ENCODE assay signal across 14 mouse cellular contexts in the genomic region with DNA sequence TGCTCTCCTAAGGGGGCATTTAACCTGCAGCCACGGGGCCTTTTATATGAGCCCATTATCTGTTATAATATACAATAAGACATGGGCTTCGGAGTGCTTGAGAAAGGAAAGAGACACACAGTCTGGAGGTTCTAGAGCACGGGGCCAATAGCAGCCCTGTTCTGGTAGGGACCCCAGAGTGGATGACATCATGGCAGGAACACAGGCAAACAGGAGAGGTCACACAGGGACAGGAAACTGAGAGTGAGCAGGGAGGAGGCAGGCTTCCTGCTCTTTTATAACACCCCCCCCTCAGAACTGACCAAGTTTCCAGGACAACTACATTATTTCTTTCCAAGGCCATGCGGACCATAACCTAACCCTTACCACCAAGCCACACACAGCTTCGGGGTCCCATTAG. TPM values are rescaled to one million over a fixed set of nuclear protein-coding genes. Genes with fewer than 3 reads are reported as not detected.
DNase-seq lines count a peak whose midpoint lies in the region; ATAC-seq and TF ChIP-seq lines count a peak whose summit lies in the region.
"Had no signal": no experiment of that assay in that cellular context is flagged by ENCODE, and none has a peak within 500 bp of the region (broad histone marks: within the 10 kb centered on the region; RNA-seq: fewer than 3 reads in every experiment).

No protein-coding gene starts in this region.

- H3K4me1 ChIP-seq in lung, adult 2 months (ENCODE audit: control insufficient read depth, insufficient read depth, low read length) = no peaks in the 10 kb centered on the region
- H3K4me1 ChIP-seq in forebrain, embryonic 12.5 days = peaks cover 5% of the 10 kb centered on the region; the same call in 1 of the 2 replicates

- no peak for TF ChIP-seq CTCF in lung, adult 2 months (IDR thresholded peaks at IDR 0.05; ENCODE audit: insufficient read depth, low read length)

- H3K9me3 ChIP-seq in forebrain, embryonic 12.5 days = no peaks in the 10 kb centered on the region

- TF ChIP-seq POLR2A in lung, adult 2 months (IDR thresholded peaks at IDR 0.05; ENCODE audit: borderline replicate concordance, extremely low read depth, low read depth, low read length) = no peak

- no peak overlapping the region for H3K4me2 ChIP-seq in forebrain, embryonic 12.5 days

- H3K27ac ChIP-seq in forebrain, embryonic 12.5 days = no peak overlapping the region
- H3K27ac ChIP-seq: left cerebral cortex, adult 2 months had no signal

- no peak for ATAC-seq in forebrain, embryonic 12.5 days (ENCODE audit: low FRiP score)
- ATAC-seq: forebrain, postnatal 0 days; hindbrain, embryonic 16.5 days had no signal

- intact Hi-C loops in heart, postnatal 25 days (cut with DNase I) = loop anchor here (10.0 kb wide), 3 partner anchors 288 to 1518 kb away; no protein-coding TSS in a partner anchor

- H3K27me3 ChIP-seq in forebrain, embryonic 12.5 days = peaks cover 39% of the 10 kb centered on the region

- H3K4me3 ChIP-seq in lung, adult 2 months (replicated peaks; ENCODE audit: extremely low read depth, low read depth, low read length) = no peak overlapping the region
- no peak overlapping the region for H3K4me3 ChIP-seq in forebrain, embryonic 12.5 days (replicated peaks)
- H3K4me3 ChIP-seq: left cerebral cortex, adult 2 months had no signal

- H3K36me3 ChIP-seq in forebrain, embryonic 12.5 days (replicated peaks) = no peaks in the 10 kb centered on the region

- peak; percentile 95 for DNase-seq in heart, adult 11 months
- DNase-seq in heart, postnatal 25 days (ENCODE audit: low spot score) = no peak
- peak; percentile 46 for DNase-seq in lung, postnatal 10 days
- DNase-seq in lung, adult 2 months = no peak
- peak; percentile 7 for DNase-seq in induced T-regulatory cell, adult 2 months (ENCODE audit: low read depth)
- no peak for DNase-seq in MN1 (ENCODE audit: low spot score)
- no peak for DNase-seq in spleen, postnatal 36 days (ENCODE audit: low spot score in 2 of 2)
- DNase-seq: cerebellum, adult 11-12 months; forebrain, postnatal 0 days; gastrocnemius, postnatal 25 days; right cerebral cortex, postnatal 25 days had no signal

- no peak overlapping the region for H3K9ac ChIP-seq in forebrain, embryonic 12.5 days
- H3K9ac ChIP-seq: forebrain, postnatal 0 days had no signal

- WGBS in lung, adult 2 months = 48% methylated on average over 5 of the region's 5 CpGs
- WGBS in forebrain, embryonic 12.5 days = 84% methylated on average over 5 of the region's 5 CpGs

RNA-seq across cellular contexts. Expression of gene Aktip, which starts 2.5 kb away (rescaled TPM):
- total RNA-seq in heart, postnatal 25 days (2021) = 10 to 100 TPM; 50.4 to 52.5 TPM
- polyA plus RNA-seq in lung, adult 2 months (2012; rRNA removed) = 29.0 and 41.9 TPM in 2 replicates
- 96.5 and 99.3 TPM in 2 replicates for polyA plus RNA-seq in forebrain, embryonic 12.5 days (2016; fragmentation: Nextera tagmentation; extraction: Ambion mirVana)

Comparison
In these comparisons a context has a peak if more than half of its experiments do, and no peak if none do; other contexts are left out.
1. DNase-seq: peak in heart, adult 11 months (single experiment), lung, postnatal 10 days (single experiment) and induced T-regulatory cell, adult 2 months (single experiment); none in heart, postnatal 25 days (single experiment), lung, adult 2 months (single experiment), MN1 (single experiment) and spleen, postnatal 36 days (0 of 2).